Mouse (Mus musculus) cerebral cortex, adult 2 months (tissue): ENCODE results near the gene Tent4b.

Experiments
- WGBS: fragments of 180-500 bp; shearing (Covaris S2); methylation state at CpG from one replicate; pipeline ENCODE4 v1.1.7; 2018; 5-methylcytosine and 5-hydroxymethylcytosine counted together

Tent4b gene

DNA sequence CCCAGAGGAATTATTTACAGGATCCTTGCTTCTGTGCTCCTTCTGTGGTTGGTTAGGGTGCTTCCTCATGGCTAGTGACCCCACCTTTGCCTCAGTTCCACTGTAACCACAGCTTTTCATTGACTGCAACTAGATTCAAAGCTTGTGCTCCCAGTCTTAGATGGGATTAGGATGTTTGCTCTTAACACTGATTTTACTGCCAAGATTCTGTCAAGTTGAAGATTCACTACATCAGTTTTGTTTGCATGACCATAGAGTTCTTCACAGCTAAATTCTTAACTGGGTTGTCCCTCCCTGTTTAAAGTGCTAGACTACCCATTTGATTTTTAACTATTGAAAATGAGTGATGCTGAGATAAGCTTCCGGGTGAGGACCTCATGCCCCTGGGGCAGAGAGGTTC, 29.3 kb downstream of the Tent4b start:
- WGBS, result 62% methylated on average over 1 of the region's 1 CpGs

DNA sequence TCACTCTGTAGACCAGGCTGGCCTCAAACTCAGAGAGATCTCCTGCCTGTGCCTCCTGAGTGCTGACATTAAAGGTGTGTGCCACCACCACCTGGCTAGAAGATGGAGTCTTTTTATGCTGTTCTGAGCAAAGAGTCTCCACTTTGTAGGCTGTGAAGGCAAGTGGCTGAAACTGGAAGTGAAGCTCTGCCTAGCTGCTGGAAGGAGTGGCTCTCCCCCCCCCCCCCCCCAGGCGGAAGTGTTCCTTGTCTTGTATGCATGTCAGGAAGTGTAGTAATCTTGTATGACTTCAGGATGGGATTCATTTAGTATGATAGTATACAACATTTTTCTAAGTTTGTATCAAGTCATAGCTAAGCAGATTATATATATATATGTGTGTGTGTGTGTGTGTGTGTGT, 29.8 kb downstream of the Tent4b start:
- no CpG with 5 or more reads among the region's 1 CpGs for WGBS

DNA sequence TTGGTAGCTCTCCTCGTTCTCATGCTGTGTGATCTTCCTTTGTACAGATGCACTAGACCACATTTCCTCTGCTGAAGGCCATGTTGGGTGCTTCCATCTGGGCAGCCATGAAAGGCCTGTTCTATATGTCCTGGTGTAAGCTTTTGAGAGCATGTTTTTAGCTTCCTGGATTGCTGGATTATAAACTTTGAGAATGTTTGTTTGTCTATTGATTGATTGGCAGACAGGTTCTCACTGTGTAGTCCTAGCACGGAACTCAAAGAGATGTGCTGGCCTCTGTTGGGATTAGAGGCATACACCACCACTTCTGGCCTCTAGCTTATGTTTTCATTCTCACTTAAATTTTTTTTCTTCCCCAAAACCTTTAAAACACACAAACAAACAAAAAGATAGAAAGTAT, 37.7 kb downstream of the Tent4b start:
- 66% methylated on average over 2 of the region's 2 CpGs for WGBS

DNA sequence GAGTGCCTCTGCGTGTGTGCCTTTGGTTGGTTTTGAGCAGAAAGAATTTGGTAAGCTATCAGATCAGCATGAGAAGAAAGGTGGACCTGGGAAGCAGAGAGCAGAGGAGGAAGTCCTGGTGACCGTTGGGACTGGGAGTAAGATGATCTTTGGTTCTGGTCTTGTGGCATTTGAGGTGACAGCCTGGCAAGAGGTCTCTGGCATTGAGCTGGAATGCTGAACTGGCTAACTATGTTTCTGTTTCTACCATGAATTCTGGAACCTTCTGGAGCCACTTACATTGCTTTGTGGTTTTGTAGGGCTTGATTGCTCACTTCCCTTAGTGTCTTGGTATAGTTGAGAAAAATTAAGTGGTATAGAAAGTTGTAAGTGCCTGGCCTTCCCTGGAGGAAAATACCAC, 38.6 kb downstream of the Tent4b start:
- 71% methylated on average over 2 of the region's 2 CpGs for WGBS

DNA sequence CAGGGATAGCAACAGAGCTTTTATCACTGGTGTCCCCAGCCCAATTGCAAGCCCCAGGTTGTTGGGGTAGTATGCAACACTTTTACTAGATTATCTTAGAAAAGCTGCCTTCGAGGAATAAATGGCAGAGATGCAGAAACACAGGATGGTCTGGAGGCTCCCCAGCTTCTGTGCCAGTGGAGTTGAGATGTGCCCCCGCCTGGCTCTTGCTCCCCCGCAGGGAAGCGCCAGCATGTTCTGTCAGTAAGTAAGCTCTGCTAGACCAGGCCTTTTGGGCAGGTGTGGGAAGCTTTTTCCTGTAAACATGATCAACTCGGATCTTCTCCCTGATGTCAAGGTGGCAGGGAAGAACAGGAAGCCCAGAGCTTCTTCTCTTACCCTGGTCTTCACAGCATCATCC, 40.3 kb downstream of the Tent4b start:
- 58% methylated on average over 5 of the region's 5 CpGs for WGBS

DNA sequence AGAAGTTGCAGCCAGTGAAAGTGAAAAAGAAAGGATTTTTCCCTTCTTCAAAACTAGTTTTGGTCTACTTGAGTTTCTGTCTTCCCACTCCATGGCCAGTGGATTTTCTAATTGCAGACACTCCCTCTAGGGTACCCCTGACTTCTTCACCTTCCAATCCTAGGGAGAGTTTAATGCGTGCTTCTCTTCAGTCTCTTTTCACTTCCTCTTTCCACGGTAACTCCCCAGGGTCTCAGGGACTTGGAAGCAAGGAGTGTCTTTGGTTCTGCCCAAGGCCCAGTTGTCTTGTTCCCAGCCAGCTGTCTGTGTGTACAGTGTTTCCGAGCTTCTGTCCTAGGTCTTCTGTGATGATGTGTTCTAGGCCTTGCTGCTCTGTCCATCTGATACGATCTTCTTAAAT, 42.9 kb downstream of the Tent4b start:
- WGBS, result 81% methylated on average over 4 of the region's 4 CpGs

DNA sequence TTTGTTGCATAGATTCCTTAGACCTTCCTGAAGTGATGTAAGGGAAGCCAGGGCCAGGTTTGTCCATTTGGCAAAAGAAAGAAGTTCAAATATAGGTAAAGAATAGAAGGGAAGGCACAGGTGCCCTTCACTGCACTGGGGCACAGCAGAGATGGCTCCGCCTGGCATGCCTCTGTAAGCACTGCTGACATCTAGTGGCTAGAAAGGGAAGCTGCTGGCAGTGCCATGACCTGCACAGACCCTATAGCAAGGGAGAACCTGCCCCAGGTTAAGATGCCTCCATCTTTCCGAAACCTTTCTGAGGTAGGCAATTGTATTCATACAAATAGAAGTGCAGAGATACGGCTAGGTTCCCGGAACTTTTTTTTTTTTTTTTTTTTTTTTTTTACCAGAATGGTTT, 45.3 kb downstream of the Tent4b start:
- 84% methylated on average over 4 of the region's 4 CpGs for WGBS

DNA sequence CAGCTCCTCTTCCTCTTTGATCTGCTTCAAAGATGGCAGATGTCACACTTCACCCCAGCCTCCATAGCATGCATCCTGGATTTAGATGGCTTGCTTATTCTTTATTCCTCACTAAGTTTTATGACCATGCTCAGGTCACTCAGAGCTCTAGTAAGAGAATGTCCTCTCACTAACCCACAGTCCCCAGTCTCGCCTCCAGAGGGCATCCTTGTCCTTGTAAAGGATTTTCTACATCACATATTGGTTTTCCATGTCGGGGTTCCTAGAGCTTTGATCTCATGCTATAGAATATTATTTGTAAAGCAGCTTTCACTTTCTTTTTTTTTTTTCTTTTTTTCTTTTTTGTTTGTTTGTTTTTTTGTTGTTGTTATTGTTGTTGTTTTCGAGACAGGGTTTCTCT, 53.8 kb downstream of the Tent4b start:
- WGBS, result 84% methylated on average over 3 of the region's 3 CpGs

DNA sequence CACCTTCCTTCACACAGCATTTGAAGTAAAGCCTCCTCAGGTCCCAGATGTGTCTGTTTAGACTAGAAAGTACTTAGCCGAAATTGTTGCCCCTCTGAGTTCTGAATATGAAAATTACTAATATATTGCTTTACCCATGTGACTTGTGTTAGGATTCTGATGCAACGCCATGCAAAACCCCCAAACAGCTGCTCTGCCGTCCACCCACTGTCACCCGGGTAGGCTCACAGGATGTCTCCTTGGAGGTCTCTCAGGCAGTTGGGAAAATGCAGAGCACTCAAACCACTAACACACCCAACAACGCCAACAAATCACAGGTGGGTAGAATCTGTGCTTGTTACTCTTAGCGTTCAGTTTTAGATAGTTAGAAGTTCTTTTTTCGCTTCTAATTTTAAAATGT, 55.9 kb downstream of the Tent4b start:
- WGBS, result 77% methylated on average over 7 of the region's 7 CpGs

DNA sequence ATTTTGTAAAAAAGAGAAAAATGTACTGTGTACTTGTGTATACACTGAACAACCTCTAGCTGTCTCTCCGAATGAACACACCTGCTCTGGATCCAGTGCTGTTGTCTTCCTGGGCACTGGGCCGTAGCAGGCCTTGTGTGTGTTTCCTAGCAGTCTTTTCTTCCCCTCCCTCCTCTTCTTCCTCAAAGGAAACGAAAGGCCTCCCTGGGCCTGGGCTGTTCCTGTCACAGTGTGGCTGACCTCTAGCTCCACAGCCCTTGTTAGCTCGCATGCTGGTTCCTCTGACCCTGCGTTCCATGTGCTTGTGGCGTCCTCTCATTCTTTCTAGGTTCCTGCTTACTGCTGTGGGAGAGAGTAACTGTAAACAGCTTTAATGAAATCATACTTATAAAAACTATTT, 59.0 kb downstream of the Tent4b start:
- WGBS, result 76% methylated on average over 6 of the region's 6 CpGs

DNA sequence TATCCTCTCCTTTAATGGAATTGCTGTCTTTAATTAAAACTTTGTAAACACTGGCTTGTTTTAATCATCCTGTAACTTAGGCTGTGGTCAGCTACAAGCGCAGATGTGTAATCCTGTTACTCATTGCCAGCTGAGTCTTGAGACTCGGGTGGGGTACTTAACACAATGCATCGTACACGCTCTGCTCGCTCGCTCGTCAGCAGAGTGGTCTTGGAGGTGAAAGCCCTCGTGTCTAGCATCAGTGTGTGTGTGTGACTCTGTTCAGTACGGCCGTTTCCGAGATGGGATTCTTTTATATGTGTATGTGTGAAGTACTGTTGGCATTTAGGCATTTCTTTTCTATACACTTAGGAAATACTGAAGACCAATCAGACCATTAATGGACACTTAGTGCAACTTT, 59.5 kb downstream of the Tent4b start:
- 80% methylated on average over 11 of the region's 11 CpGs for WGBS

DNA sequence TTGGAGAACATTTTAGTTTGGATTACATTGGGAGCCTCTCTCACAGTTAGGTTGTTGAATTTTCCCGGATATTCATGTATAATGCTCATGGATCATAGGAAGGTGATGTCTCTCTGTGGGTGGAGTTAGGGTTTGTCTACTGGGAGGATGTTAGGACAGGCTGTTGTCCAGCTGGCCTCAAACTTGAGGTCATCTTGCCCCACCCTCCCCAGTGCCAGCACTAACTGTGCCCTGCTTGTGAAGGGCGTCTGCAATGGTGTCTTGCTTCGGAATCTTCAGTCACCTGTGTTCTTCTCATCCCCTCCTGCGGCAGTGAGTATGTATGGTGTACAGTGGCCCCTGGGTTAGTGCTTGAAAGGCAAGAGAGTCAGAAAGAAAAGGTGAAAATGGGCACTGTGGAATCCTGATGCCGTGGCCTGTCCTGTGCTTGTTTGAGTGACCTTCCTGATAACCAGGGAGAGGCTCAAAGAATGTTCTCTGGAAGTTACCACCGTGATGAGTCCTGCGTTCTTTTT, 61.5 kb downstream of the Tent4b start:
- 86% methylated on average over 7 of the region's 7 CpGs for WGBS

DNA sequence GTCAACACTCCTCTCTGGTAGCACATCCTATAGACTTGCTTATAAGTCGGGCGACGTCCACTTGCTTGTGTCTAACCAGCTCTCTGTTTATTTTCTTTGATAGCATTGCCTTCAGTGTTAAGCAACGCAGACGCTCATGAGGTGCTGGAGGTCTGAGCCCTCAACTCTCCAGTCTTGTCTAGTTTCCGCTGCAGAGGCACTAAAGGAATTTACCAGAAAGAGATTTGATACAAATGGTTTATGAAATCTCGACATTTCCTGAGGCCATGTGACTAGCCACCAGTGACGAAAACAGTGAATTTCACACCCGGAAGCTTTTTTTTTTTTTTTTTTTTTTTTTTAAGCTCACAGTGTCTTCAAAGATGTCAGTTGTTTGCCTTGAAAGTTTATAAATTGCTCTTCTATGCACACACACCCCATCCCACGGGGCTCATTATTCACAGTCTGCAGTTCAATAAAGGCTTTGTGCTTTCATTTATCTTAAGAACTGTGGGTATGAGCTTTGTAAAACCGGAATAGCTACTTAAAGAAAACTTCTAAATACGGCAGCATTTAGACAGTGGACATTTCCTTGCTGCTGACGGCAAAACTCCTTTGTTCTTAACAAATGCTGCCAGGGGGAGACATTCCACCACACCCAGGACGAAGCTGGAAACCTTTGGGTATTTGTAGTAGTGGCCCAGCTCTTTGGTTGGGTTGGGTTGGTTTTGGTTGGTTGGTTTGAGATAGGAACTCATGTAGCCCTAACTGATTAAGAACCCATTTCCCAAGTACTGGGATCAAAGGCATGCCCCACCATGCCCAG, 64.0 kb downstream of the Tent4b start:
- 48% methylated on average over 14 of the region's 14 CpGs for WGBS

DNA sequence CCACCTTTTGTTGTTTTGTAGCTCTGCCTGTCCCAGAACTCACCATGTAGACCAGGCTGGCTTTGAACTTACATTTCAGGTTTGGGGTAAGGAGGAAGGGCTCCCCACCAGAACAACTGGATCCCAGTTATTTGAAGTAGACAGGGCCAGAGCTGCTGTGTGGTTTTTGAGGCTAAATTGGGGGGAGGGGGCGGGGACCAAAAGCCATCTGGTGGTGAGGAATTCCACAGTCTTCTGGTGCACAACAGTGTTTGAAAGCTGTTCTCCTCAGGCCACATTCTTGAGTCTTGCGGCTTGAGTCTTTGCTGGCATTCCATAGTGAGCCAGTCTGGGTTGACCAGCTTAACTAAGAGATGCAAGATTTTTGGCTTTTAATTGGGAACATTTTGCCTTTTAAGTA, 66.5 kb downstream of the Tent4b start:
- 21% methylated on average over 2 of the region's 2 CpGs for WGBS

DNA sequence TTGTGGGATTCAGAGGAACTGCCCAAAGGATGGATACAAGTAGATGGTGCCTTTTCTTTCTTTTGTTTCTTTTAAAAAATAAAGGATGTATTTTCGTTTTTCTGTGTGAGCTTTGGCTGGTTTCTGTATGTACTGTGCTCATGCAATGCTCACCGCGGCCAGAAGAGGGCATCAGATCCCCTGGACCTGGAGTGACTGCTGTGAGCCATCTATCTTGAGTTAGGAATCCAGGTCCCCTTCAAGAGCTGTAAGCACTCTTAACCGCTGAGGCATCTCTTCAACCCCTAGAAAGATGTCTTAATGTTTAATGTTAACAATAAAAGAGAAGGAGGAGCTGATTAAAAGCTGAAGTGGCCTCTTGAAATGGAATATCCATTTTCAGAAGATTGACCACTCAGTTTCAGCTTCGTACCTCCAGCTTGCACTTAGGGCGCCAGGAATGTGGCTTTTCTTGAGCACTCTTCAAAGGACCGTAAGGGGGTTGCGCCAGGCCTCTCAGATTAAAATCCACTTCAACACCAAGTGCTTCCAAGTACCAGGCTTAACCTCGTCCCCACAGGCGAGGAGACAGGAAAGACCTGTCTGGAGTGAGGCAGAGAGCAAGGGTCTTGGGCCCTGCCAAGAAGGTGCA, 67.3 kb downstream of the Tent4b start:
- WGBS, result 55% methylated on average over 10 of the region's 10 CpGs

DNA sequence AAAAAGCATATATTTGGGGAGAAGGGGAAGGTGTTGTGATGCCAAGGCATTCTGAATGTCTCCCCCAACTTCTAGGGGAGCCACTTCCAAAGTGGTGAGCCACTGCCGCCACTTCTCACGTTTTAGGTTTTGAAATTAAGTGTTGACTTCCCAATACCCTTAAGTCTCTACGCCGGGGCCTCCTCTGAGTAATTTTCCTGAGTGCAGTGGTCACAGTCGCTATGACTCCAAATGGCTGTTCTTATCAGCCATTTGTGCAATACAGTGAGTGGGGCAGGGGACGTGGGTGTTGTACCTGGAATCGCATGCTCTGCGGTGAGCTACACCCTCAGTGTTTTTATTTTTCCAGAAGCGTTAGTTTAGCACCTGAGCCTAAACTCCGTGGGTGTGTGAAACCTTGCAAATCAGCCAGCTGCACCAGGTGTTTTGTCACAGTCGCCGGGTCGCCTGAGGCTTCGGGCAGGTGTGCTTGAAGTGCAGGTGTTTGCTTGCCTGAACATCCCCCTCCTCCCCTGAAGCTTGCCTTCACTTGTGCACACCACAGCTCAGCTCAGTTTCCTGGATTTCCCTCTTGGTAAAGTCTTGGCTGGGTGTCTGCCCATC, 67.9 kb downstream of the Tent4b start:
- WGBS, result 73% methylated on average over 14 of the region's 14 CpGs

DNA sequence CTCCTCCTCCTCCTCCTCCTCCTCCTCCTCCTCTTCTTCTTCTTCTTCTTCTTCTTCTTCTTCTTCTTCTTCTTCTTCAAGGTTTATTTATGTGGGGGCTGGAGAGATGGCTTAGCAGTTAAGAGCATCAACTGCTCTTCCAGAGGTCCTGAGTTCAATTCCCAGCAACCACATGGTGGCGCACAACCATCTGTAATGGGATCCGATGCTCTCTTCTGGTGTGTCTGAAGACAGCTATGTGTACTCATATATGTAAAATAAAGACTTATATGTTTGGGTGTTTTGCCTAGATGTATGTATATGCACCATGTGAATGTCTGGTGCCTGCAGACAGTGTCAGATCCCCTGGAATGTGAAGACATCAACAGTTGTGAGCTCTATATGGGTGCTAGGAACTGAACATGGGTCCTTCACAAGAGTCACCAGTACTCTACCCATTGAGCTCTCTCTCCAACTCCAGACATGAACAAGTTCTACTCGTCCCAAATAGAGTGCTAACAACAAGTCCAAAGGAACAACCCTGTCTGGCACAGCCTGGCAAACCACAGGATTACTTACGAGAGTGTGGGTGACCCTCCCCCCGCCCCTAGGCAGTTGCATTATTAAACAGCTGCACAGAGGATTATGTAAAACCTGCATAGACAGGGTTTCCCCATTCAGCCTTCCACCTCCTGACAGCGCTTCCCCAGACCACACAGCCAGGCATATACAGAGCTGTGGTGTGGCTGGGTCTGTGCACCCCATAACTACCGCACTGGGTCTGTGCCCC, 70.3 kb downstream of the Tent4b start:
- 60% methylated on average over 7 of the region's 7 CpGs for WGBS

DNA sequence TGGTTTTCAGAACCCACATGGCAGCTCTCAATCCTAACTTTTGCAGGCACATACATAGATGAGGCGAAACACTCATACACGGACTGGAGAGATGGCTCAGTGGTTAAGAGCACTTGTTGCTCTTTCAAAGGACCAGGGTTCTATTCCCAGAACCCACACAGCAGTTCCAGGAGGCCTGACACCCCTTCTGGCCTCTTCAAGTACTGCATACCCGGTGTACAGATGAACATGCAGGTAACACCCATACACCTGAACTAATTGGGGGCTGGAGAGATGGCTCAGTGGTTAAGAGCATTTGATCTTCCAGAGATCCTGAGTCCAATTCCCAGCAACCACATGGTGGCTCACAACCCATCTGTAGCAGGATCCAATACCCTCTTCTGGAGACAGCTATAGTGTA, 71.1 kb downstream of the Tent4b start:
- 81% methylated on average over 3 of the region's 3 CpGs for WGBS

DNA sequence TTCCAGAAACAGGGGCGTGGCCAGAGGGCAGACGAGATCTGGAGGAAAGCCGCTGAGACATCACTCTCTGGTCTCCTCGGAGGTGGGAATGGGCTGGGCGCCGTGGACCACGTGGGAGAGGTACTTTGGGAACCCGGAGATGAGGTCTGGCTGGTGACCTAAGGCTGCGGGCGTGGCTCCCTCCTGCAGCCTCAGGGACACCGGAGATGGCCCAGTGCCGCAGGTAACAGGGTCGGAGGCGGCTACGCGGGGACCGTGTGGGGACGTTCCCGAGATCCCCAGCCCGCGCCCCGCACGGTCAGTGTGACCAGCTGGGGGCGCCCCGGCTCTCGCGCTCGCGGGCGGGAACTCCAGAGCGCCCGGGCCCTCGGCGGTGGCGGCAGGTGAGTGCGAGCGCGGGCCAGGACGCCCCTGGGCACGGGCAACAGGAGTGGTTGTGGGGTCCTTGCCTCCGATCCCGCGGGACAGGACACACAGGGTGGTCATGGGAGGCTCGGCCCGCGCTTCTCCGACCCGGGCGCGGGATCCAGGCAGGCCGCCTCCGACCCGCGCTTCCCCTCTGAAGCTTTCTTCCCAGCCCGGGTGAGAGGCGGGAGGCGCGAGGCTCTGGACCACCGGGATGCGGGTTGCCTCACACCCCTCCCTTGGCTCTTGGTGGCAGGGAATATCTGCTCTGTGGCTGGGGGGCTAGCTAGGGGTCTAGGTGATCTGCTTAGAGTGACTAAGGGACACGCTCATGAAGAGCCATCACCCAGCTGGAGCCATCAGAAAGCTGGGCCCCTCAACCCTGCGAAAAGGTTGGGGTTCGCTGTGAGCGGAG, 73.4 kb downstream of the Tent4b start, which contains the start of gene Adcy7:
Gene Adcy7, plus strand, starts transcription at position 173 of the 820 bp plus-strand sequence.
- WGBS, result 6% methylated on average over 60 of the region's 64 CpGs

DNA sequence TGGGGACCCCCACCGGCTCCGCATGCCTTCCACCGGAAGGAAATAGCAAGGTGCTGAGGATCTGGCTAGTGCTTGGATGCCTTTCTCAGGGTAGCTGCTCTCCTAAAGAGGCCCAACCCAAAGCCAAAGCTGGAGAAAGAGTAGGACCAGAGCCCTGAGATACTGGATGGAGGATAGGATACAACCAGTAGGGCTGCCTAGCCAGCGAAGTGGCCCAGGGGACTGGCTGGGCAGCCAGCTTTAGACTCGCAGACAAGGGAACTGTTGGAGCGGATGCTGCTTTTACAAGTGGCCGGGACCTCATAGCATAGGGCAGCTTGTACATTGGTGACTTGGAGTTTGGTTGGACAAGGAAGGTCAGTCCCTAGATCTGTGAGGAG, 74.0 kb downstream of the Tent4b start:
- 87% methylated on average over 7 of the region's 7 CpGs for WGBS

DNA sequence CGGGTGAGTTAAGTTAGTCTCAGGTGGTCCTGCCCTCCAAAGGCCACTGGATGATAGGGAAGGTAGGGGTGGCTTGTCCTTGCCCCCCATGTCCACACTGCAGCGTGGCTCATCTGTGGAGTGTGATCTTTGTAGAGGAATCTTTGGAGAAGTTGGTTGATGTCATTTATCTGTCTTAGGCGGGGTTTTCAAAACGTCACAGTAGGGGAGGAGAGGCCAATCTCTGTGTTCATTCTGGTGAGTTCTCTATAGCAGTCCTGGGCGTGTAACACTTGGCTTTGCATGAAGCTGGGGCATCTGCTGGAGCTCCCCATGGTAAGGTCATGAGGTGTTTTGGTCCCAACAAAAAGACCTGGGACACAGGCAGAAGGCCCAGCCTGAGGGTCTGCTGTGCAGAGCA, 75.1 kb downstream of the Tent4b start:
- WGBS, result 95% methylated on average over 5 of the region's 5 CpGs
